Mouse (Mus musculus) ES-E14 (cell line): ENCODE results near the gene Dnah8. TPM values are rescaled to one million over a fixed set of nuclear protein-coding genes. Genes with fewer than 3 reads are reported as not detected.
A peak's percentile ranks its signal among the peaks of the same experiment; 100 is the strongest.
"Not testable (repeated sequence)": the region's sequence is repeated elsewhere in the genome, so short reads cannot be mapped to it uniquely, and the experiment has no call there.

Source experiments
- DNase-seq: peaks from one replicate; pipeline ENCODE4 v3.0.0-alpha.2; 2013; ENCODE audit warnings: low read depth, low spot score
- H3K27ac ChIP-seq: 2 replicates; pipeline ENCODE4 v1.5.1; 2012; ENCODE audit warnings: low read depth, mild to moderate bottlenecking, low read length, moderate library complexity, mixed read lengths; ENCODE audit not compliant: poor library complexity, insufficient read depth, severe bottlenecking
- H3K36me3 ChIP-seq: 2 replicates; pipeline ENCODE4 v1.6.1; 2012; ENCODE audit warnings: mild to moderate bottlenecking, low read length, moderate library complexity, mixed read lengths; ENCODE audit not compliant: control insufficient read depth, poor library complexity, insufficient read depth, severe bottlenecking
- H3K4me1 ChIP-seq, 2 experiments: fragments of 150-350 bp in 1 of 2; sonication (generic) in 1 of 2; 2 replicates each; pipeline ENCODE4 v1.6.1; 2012; ENCODE audit warnings: low read length in 2 of 2, mild to moderate bottlenecking in 1 of 2, mixed read lengths in 1 of 2; ENCODE audit not compliant: control insufficient read depth in 2 of 2, insufficient read depth in 2 of 2, poor library complexity in 1 of 2
- H3K4me3 ChIP-seq, 2 experiments: fragments of 150-350 bp in 1 of 2; sonication (generic) in 1 of 2; 2 replicates each; pipeline ENCODE4 v1.5.1; 2012; ENCODE audit warnings: low read length in 2 of 2, low read depth in 1 of 2, mild to moderate bottlenecking in 1 of 2, mixed read lengths in 1 of 2; ENCODE audit not compliant: insufficient read depth in 1 of 2, poor library complexity in 1 of 2, severe bottlenecking in 1 of 2
- H3K9ac ChIP-seq: 2 replicates; pipeline ENCODE4 v1.6.1; 2012; ENCODE audit warnings: low read depth, mild to moderate bottlenecking, low read length, mixed read lengths; ENCODE audit not compliant: poor library complexity, insufficient read depth, severe bottlenecking
- H3K9me3 ChIP-seq: fragments of 150-350 bp; sonication (generic); 2 replicates; pipeline ENCODE4 v1.6.1; 2012; ENCODE audit warnings: low read depth, mild to moderate bottlenecking, low read length; ENCODE audit not compliant: control insufficient read depth, insufficient read depth
- CHD2 ChIP-seq: IDR thresholded peaks from 2 replicates; pipeline ENCODE4 v1.6.1; 2014; ENCODE audit warnings: mild to moderate bottlenecking, low read depth, low read length, inconsistent platforms
- HCFC1 ChIP-seq: IDR thresholded peaks from 2 replicates; pipeline ENCODE4 v1.6.1; 2012; ENCODE audit warnings: low read length, inconsistent platforms, borderline replicate concordance; ENCODE audit not compliant: insufficient read depth
- MAFK ChIP-seq: IDR thresholded peaks from 2 replicates; pipeline ENCODE4 v1.6.1; 2014; ENCODE audit warnings: mild to moderate bottlenecking, low read depth, low read length, inconsistent platforms; ENCODE audit not compliant: insufficient read depth
- ZC3H11A ChIP-seq: IDR thresholded peaks from 2 replicates; pipeline ENCODE4 v1.6.1; 2012; ENCODE audit warnings: low read depth, mild to moderate bottlenecking, inconsistent platforms, low read length, borderline replicate concordance
- ZNF384 ChIP-seq: IDR thresholded peaks from 2 replicates; pipeline ENCODE4 v1.6.1; 2012; ENCODE audit warnings: low read depth, low read length, inconsistent platforms
- in situ Hi-C, 2 experiments: fragments of 600-800 bp; cut with MboI; formaldehyde crosslinking; loops; one replicate each; pipeline ENCODE4 v1.15.1; 2025; ENCODE audit warnings: low sequenced_read_pairs in 2 of 2, inconsistent platforms in 1 of 2; ENCODE audit not compliant: unreplicated experiment in 2 of 2
- total RNA-seq: library from RNA; depleted of rRNA; stranded (reverse); fragments of 300-350 nt; gene quantifications from 2 replicates; pipeline ENCODE4 v1.2.3, GENCODE M21; 2012

Dnah8 gene
- total RNA-seq, 1 experiment, result 19.5 TPM

DNA sequence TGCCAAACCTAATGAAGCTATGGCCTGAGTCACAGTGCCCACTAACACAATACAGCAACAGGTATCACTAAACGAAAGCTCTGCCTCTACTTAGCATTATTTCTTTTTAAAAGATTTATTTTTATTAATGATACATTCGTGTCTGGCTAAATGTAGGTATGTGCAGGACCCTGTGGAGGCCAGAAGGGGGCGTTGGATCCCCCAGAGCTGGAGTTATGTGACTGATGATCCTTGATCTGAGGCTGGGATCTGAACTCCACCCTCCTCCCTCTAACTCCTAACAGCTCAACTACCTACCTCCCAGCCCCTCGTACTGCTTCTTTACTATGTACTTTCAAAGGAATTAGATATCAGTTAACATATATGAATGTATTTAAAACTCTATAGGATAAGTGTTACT, 2.7 kb upstream of the Dnah8 start:
- no peak overlapping the region for H3K4me3 ChIP-seq
- peaks cover 5% of the 10 kb centered on the region; the same call in 1 of the 2 replicates for H3K36me3 ChIP-seq
- in situ Hi-C loops, result no loop called here
- no peak overlapping the region for H3K27ac ChIP-seq
- H3K4me1 ChIP-seq, result peaks cover 1 to 3% of the 10 kb centered on the region in 2 experiments; a peak in 2 of 4 replicates
- peak; percentile 67 for DNase-seq
- TF ChIP-seq ZC3H11A (no peak), ZNF384 (no peak), CHD2 (no peak), MAFK (no peak), HCFC1 (no peak)
- no peaks in the 10 kb centered on the region for H3K9me3 ChIP-seq
- H3K9ac ChIP-seq, result no peak overlapping the region

DNA sequence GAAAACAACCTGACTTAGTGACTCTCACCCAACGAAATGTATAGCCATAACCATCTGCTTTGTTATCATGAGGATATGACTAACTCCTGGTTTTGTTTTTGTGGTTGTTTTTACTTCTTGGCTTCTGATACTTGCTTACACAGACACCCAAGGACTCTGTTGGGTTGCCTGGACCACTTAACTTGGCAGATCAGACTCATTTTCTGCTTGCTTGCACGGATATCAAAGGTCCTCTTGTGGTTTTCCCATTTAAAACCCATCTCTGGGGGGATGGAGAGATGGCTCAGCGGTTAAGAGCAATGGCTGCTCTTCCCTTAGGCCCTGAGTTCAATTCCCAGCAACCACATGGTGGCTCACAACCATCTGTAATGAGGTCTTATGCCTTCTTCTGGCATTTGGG, 954 bp upstream of the Dnah8 start:
- in situ Hi-C loops, result no loop called here
- H3K27ac ChIP-seq, result no peak overlapping the region

DNA sequence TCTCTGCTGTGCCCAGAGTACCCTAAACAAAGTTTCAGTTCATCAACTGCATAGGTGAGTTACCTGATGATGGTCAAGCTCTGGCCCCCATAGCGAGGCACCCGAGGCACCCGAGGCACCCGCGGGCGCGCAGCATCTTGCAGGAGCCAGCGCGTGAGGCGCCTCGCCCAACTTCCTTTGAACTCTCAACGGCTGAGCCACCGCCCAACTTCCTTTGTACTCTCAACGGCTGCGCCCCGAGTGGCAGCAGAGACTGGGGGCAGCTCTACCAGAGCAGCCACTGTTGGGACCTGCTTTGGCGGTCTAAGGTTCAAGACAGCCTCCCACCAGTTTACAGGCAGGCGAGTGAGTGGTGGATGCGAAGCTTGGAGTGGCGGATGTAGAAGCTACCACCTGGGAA, 2.6 kb downstream of the Dnah8 start, which contains the start of gene Glo1:
Gene Glo1 (minus strand): TSS at position 153 of the 400 bp plus-strand sequence.
- H3K36me3 ChIP-seq, H3K9me3 ChIP-seq, DNase-seq, in situ Hi-C loops, H3K9ac ChIP-seq, H3K4me1 ChIP-seq: not testable (repeated sequence)
- peak within 1 kb of the TSS; percentile 18 to 32; a peak in 3 of 4 replicates for H3K4me3 ChIP-seq
- H3K27ac ChIP-seq, result peak within 1 kb of the TSS; percentile 42; the same call in 1 of the 2 replicates

More for the DNA sequence above, 954 bp upstream of the Dnah8 start:
- TF ChIP-seq ZNF384, result no peak
- TF ChIP-seq CHD2, result no peak
- TF ChIP-seq HCFC1, result no peak
- TF ChIP-seq MAFK, result no peak
- TF ChIP-seq ZC3H11A, result no peak
- Histone ChIP-seq H3K4me1 (peaks cover 0 to 1% of the 10 kb centered on the region in 2 experiments; a peak in 2 of 4 replicates), H3K4me3 (peak overlapping the region in 1 of 2 experiments; percentile 6; a peak in 1 of 4 replicates), H3K9ac (no peak overlapping the region; the same call in 1 of the 2 replicates), H3K9me3 (no peaks in the 10 kb centered on the region), H3K36me3 (peaks cover 5% of the 10 kb centered on the region; the same call in 1 of the 2 replicates)
- no peak for DNase-seq

DNA sequence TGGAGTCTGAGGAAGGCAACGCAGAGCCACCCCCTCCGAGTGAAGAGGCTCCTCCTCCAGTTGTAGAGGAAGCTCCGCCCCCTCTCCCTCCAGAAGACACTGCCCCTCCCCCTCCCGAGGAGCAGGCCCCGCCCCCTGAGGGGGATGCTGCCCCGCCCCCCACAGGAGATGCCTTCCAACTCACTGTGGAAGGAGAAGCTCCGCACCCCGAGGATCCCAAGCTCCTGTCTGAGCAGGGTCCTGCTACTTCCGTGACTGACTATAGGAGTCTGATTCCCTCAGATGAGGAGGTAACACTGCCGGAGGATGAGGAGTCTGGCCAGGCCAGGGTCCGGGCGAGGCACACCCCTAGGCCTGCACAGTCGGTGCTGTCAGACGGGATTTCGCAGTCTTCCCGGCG, 11.2 kb downstream of the Dnah8 start:
- Histone ChIP-seq H3K36me3 (peaks cover 14% of the 10 kb centered on the region; the same call in 1 of the 2 replicates), H3K4me1 (peaks cover 2 to 24% of the 10 kb centered on the region in 2 experiments; a peak in 3 of 4 replicates), H3K9ac (0 out of 2 replicates have a peak overlapping the region, but pooled peaks have one; percentile 12), H3K4me3 (peak overlapping the region; percentile 53 to 71), H3K27ac (no peak overlapping the region), H3K9me3 (no peaks in the 10 kb centered on the region)
- TF ChIP-seq ZNF384 (0 out of 2 replicates have a peak, but pooled peaks have one; percentile 23), ZC3H11A (no peak)
- in situ Hi-C loops, result no loop called here
- peak; percentile 98 for DNase-seq

DNA sequence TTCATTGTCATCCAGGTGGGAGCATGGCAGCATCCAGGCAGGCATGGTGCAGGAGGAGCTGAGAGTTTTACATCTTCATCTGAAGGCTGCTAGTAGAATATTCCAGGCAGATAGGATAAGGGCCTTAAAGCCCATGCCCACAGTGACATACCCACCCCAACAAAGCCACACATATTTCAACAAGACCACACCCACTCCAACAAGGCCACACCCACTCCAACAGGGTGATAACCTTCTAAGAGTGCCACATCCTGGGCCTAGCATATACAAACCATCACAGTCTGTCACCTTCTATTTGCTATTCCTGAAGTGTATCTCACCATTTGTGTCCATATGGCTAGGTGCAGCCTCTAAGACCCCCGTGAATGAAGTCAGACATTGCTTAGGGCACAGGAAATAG, 13.6 kb downstream of the Dnah8 start:
- TF ChIP-seq HCFC1 (no peak), MAFK (no peak)
- DNase-seq, result no peak
- H3K36me3 ChIP-seq, result peaks cover 21% of the 10 kb centered on the region; the same call in 1 of the 2 replicates
- H3K4me1 ChIP-seq, result peaks cover 2 to 24% of the 10 kb centered on the region in 2 experiments; a peak in 3 of 4 replicates
- no peak overlapping the region for H3K27ac ChIP-seq
- H3K4me3 ChIP-seq, result no peak overlapping the region
- no peaks in the 10 kb centered on the region for H3K9me3 ChIP-seq
- in situ Hi-C loops, result no loop called here
- no peak overlapping the region for H3K9ac ChIP-seq
